Mouse (Mus musculus) bone marrow macrophage, adult 2 months (primary cell): ENCODE measurements around the gene Tmem165.

Experiments used
- CTCF ChIP-seq: IDR thresholded peaks from 2 replicates; pipeline ENCODE4 v1.5.1; 2012; ENCODE audit warnings: low read depth, mild to moderate bottlenecking, low read length, moderate library complexity
- POLR2A ChIP-seq: IDR thresholded peaks from 2 replicates; pipeline ENCODE4 v1.6.1; 2012; ENCODE audit warnings: mild to moderate bottlenecking, low read depth, low read length, borderline replicate concordance

DNA sequence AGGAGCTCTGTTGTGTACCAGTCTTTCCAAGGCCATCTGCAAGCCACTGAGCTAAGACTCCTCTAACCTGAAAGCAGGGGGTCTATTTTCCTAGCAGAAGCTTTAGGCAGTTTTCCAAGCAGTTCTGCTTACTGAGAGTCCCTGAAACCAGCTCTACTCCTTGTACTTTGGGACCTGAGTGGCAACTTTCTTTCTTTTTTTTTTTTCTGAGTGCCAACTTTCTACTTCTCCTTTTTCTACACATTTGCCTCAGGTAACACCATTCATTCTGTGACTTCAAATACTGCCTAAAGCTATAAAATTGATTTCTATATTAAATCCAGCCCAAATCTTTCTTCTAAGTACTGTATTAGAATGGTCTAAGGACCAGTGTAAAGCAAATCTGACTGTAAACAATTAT, 62.9 kb downstream of the Tmem165 start:
- TF ChIP-seq POLR2A (no peak), CTCF (no peak)
